Mouse (Mus musculus) cerebral cortex, adult 2 months (tissue): Measurements from ENCODE around the gene L2hgdh.

Experiments
- WGBS: fragments of 180-500 bp; shearing (Covaris S2); methylation state at CpG from one replicate; pipeline ENCODE4 v1.1.7; 2018; 5-methylcytosine and 5-hydroxymethylcytosine counted together

Gene L2hgdh

GRCm38 (mm10) chr12:69724711-69725460 lies at the start of gene L2hgdh, which contains the start of gene Atp5s:
L2hgdh (minus strand) TSS chr12:69724873.
Atp5s (plus strand) TSS chr12:69724950.
- under 1% methylated on average over 60 of the region's 60 CpGs for WGBS

- WGBS = 77% methylated on average over 2 of the region's 2 CpGs
These were observed 44.2 kb upstream of the L2hgdh start for GRCm38 (mm10) chr12:69768841-69769240.

GRCm38 (mm10) chr12:69767476-69768258 lies 43.0 kb upstream of the L2hgdh start:
- 66% methylated on average over 9 of the region's 9 CpGs for WGBS

GRCm38 (mm10) chr12:69766185-69766904 lies 41.7 kb upstream of the L2hgdh start:
- 92% methylated on average over 10 of the region's 10 CpGs for WGBS

GRCm38 (mm10) chr12:69765543-69765942 lies 40.9 kb upstream of the L2hgdh start:
- 74% methylated on average over 9 of the region's 9 CpGs for WGBS

GRCm38 (mm10) chr12:69761603-69762002 lies 36.9 kb upstream of the L2hgdh start:
- WGBS = 67% methylated on average over 2 of the region's 2 CpGs

- 42% methylated on average over 20 of the region's 20 CpGs for WGBS
These were observed 36.2 kb upstream of the L2hgdh start for GRCm38 (mm10) chr12:69760743-69761406.

- 84% methylated on average over 6 of the region's 6 CpGs for WGBS
These were observed 35.3 kb upstream of the L2hgdh start for GRCm38 (mm10) chr12:69760014-69760413.

- WGBS = 70% methylated on average over 7 of the region's 7 CpGs
These were observed 34.7 kb upstream of the L2hgdh start for GRCm38 (mm10) chr12:69759267-69759885.

- WGBS = 34% methylated on average over 22 of the region's 22 CpGs
These were observed 33.8 kb upstream of the L2hgdh start for GRCm38 (mm10) chr12:69758221-69759185.

- 39% methylated on average over 22 of the region's 22 CpGs for WGBS
These were observed 32.9 kb upstream of the L2hgdh start for GRCm38 (mm10) chr12:69757418-69758141.

GRCm38 (mm10) chr12:69756015-69756414 lies 31.3 kb upstream of the L2hgdh start:
- WGBS = 92% methylated on average over 5 of the region's 5 CpGs

- WGBS = 69% methylated on average over 5 of the region's 5 CpGs
These were observed 29.3 kb upstream of the L2hgdh start for GRCm38 (mm10) chr12:69753936-69754335.

GRCm38 (mm10) chr12:69751864-69752341 lies 27.2 kb upstream of the L2hgdh start:
- WGBS = 61% methylated on average over 10 of the region's 10 CpGs

- WGBS = 59% methylated on average over 5 of the region's 5 CpGs
These were observed 19.5 kb upstream of the L2hgdh start for GRCm38 (mm10) chr12:69744138-69744537.

- 91% methylated on average over 5 of the region's 5 CpGs for WGBS
These were observed 17.3 kb upstream of the L2hgdh start for GRCm38 (mm10) chr12:69741965-69742364.

GRCm38 (mm10) chr12:69733923-69734322 lies 9.2 kb upstream of the L2hgdh start:
- WGBS = 55% methylated on average over 3 of the region's 3 CpGs

- 0% methylated on average over 2 of the region's 2 CpGs for WGBS
These were observed 8.8 kb upstream of the L2hgdh start for GRCm38 (mm10) chr12:69733518-69733917.

- 64% methylated on average over 5 of the region's 5 CpGs for WGBS
These were observed 7.5 kb upstream of the L2hgdh start for GRCm38 (mm10) chr12:69732221-69732620.
